Mouse (Mus musculus): ENCODE data around the gene Zfp637. TPM values are rescaled to one million over a fixed set of nuclear protein-coding genes. Genes with fewer than 3 reads are reported as not detected.
"Not testable (repeated sequence)": the region's sequence is repeated elsewhere in the genome, so short reads cannot be mapped to it uniquely, and the experiment has no call there.

The Zfp637 gene
- polyA plus RNA-seq, 1 experiment from 2014 or later = 136 TPM

DNA sequence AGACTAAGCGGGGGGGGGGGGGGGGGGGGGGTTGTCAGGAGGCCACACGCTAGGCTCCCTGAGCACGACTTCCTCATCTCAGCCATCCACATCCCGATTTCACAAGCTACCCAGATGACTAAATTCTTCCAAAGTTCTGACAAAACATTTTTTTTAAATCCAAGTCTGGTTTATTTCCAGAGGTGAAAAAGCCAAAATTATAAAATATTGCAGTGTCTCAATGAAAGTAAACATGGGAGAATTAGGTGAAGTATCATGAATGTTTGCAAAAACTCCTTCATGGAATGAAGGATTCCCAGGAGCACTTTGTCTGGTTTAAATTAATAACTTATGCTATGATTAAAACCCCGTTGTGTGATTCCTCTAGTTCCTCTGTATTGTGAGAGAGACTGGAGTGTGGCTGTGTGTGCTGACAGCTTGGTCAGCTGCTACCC lies 23.9 kb upstream of the Zfp637 start:
- no peak overlapping the region for H3K4me3 ChIP-seq (ENCODE audit: low read depth, low read length)
- H3K27ac ChIP-seq (ENCODE audit: low read depth, low read length) = no peak overlapping the region
- ATAC-seq (ENCODE audit: low FRiP score) = no peak
- no peaks in the 10 kb centered on the region for H3K9me3 ChIP-seq (ENCODE audit: control insufficient read depth, low read length)
- H3K4me2 ChIP-seq (replicated peaks; ENCODE audit: low read depth, low read length) = no peak overlapping the region
- H3K36me3 ChIP-seq (ENCODE audit: control insufficient read depth, insufficient read depth, low read length) = no peaks in the 10 kb centered on the region
- no peak overlapping the region for H3K9ac ChIP-seq (ENCODE audit: low read depth, low read length)
- H3K27me3 ChIP-seq (ENCODE audit: control insufficient read depth, insufficient read depth, low read length) = no peaks in the 10 kb centered on the region
- no peak for DNase-seq (ENCODE audit: low spot score)
- whole genome bisulfite sequencing = 82% methylated on average over 4 of the region's 5 CpGs
- no peaks in the 10 kb centered on the region for H3K4me1 ChIP-seq (replicated peaks; ENCODE audit: control insufficient read depth, insufficient read depth, low read length)

DNA sequence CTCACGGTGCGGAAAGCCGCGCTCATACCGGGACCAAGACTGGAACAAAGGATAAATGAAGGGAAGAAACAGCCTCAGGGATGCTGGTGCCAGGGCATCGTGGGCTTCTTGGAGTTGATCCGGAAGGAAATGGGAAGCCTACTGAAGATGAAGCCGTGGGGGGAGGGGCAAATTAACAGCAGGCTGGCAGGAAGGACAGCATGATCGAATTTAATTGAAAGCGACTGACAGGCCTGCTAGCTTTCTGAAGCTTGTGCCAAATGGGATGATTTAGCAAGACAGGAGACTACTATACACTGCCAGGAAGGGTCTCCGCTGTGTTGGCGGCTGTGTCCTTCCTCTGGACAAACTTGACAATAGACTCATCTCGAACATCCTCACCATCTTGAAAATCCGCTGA lies 20.7 kb upstream of the Zfp637 start:
- H3K4me2 ChIP-seq (replicated peaks; ENCODE audit: low read depth, low read length) = no peak overlapping the region
- DNase-seq (ENCODE audit: low spot score) = no peak
- no peak for ATAC-seq (ENCODE audit: low FRiP score)
- H3K27ac ChIP-seq (ENCODE audit: low read depth, low read length) = no peak overlapping the region
- no peaks in the 10 kb centered on the region for H3K36me3 ChIP-seq (ENCODE audit: control insufficient read depth, insufficient read depth, low read length)
- no peaks in the 10 kb centered on the region for H3K27me3 ChIP-seq (ENCODE audit: control insufficient read depth, insufficient read depth, low read length)
- H3K9me3 ChIP-seq (ENCODE audit: control insufficient read depth, low read length) = no peaks in the 10 kb centered on the region
- WGBS = 88% methylated on average over 14 of the region's 14 CpGs
- H3K4me3 ChIP-seq (ENCODE audit: low read depth, low read length) = no peak overlapping the region
- H3K9ac ChIP-seq (ENCODE audit: low read depth, low read length) = no peak overlapping the region
- no peaks in the 10 kb centered on the region for H3K4me1 ChIP-seq (replicated peaks; ENCODE audit: control insufficient read depth, insufficient read depth, low read length)

DNA sequence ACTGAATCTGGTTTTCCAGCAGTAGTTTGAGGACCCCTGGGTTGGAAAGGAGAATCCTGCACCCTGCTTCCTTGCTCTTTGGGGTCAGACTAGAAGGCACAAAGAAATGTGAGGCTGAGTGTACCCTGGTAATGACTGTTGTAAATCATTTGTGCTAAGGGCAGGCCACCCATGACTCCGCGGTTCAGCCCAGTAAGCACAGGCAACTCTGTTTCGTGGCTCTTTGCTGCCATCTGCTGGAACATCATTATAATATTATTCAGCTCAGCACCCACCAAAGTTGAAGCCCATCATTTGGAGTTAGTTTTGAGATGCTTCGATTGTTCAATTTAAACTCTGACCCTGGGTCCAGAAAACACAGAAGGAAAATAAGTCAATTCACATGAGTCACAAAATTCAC lies 15.6 kb upstream of the Zfp637 start:
- no peak overlapping the region for H3K27ac ChIP-seq (ENCODE audit: low read depth, low read length)
- no peaks in the 10 kb centered on the region for H3K27me3 ChIP-seq (ENCODE audit: control insufficient read depth, insufficient read depth, low read length)
- H3K4me2 ChIP-seq (replicated peaks; ENCODE audit: low read depth, low read length) = no peak overlapping the region
- peak; percentile 71; the same call in 1 of the 2 replicates for ATAC-seq (ENCODE audit: low FRiP score)
- no peaks in the 10 kb centered on the region for H3K4me1 ChIP-seq (replicated peaks; ENCODE audit: control insufficient read depth, insufficient read depth, low read length)
- WGBS = 12% methylated on average over 4 of the region's 4 CpGs
- peak; percentile 86 for DNase-seq (ENCODE audit: low spot score)
- no peaks in the 10 kb centered on the region for H3K9me3 ChIP-seq (ENCODE audit: control insufficient read depth, low read length)
- H3K4me3 ChIP-seq (ENCODE audit: low read depth, low read length) = no peak overlapping the region
- H3K36me3 ChIP-seq (ENCODE audit: control insufficient read depth, insufficient read depth, low read length) = no peaks in the 10 kb centered on the region
- H3K9ac ChIP-seq (ENCODE audit: low read depth, low read length) = no peak overlapping the region

DNA sequence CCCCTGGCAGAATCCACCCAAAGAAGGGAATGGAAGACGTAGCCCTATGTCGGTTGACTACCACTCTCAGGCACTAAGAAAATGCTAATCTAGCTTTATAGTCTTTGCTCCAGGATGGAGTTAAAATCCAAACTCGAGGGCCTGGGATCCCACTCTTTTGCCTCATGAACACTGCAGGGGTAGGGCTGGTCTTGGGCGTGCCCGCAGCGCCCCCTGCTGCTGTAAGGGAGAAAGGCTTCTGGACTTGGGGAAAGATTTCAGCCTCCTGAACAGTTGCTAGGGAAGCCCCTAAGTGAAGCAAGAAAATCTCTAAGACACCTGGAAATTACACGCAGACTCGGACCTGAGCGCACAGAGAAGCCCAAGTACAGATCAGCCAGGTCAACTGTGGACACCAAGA lies 12.7 kb upstream of the Zfp637 start:
- no peak for ATAC-seq (ENCODE audit: low FRiP score)
- H3K4me2 ChIP-seq (replicated peaks; ENCODE audit: low read depth, low read length) = no peak overlapping the region
- WGBS = 22% methylated on average over 9 of the region's 9 CpGs

DNA sequence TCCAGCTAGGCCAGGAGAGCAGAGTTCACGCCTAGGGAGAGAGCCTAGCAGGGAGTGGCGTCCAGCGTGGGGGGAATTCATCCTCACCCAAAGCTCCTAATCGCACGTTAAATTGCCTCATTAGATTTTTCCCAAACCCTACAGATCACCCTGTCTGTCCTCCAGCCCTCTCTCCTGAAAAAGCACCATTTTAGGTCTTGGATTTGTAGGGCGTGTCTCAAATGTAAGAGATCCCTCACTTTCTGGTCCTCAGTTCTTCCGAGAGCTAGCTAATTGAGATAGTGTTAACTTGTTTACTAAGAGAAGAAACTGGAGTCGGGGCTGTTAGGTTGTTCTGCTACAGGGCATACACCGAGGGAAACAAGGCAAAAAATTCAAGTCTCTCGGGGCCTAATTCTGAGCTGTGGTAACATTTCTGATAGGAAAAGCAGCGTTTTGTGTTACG lies 553 bp downstream of the Zfp637 start:
- H3K4me1 ChIP-seq (replicated peaks; ENCODE audit: control insufficient read depth, insufficient read depth, low read length) = no peaks in the 10 kb centered on the region
- no peak for DNase-seq (ENCODE audit: low spot score)
- ATAC-seq (ENCODE audit: low FRiP score) = no peak
- H3K27ac ChIP-seq (ENCODE audit: low read depth, low read length) = peak overlapping the region; percentile 94
- peak overlapping the region; percentile 82 for H3K4me3 ChIP-seq (ENCODE audit: low read depth, low read length)
- H3K9ac ChIP-seq (ENCODE audit: low read depth, low read length) = peak overlapping the region; percentile 100
- H3K9me3 ChIP-seq (ENCODE audit: control insufficient read depth, low read length) = no peaks in the 10 kb centered on the region
- WGBS = 21% methylated on average over 12 of the region's 12 CpGs
- H3K4me2 ChIP-seq (replicated peaks; ENCODE audit: low read depth, low read length) = peak overlapping the region; percentile 60
- peaks cover 10% of the 10 kb centered on the region; the same call in 1 of the 2 replicates for H3K36me3 ChIP-seq (ENCODE audit: control insufficient read depth, insufficient read depth, low read length)
- H3K27me3 ChIP-seq (ENCODE audit: control insufficient read depth, insufficient read depth, low read length) = no peaks in the 10 kb centered on the region

More for the DNA sequence above, 12.7 kb upstream of the Zfp637 start:
- no peak overlapping the region for H3K9ac ChIP-seq (ENCODE audit: low read depth, low read length)
- no peaks in the 10 kb centered on the region for H3K27me3 ChIP-seq (ENCODE audit: control insufficient read depth, insufficient read depth, low read length)
- H3K9me3 ChIP-seq (ENCODE audit: control insufficient read depth, low read length) = no peaks in the 10 kb centered on the region
- peak; percentile 87 for DNase-seq (ENCODE audit: low spot score)
- H3K4me1 ChIP-seq (replicated peaks; ENCODE audit: control insufficient read depth, insufficient read depth, low read length) = no peaks in the 10 kb centered on the region
- H3K27ac ChIP-seq (ENCODE audit: low read depth, low read length) = no peak overlapping the region
- no peaks in the 10 kb centered on the region for H3K36me3 ChIP-seq (ENCODE audit: control insufficient read depth, insufficient read depth, low read length)
- no peak overlapping the region for H3K4me3 ChIP-seq (ENCODE audit: low read depth, low read length)

DNA sequence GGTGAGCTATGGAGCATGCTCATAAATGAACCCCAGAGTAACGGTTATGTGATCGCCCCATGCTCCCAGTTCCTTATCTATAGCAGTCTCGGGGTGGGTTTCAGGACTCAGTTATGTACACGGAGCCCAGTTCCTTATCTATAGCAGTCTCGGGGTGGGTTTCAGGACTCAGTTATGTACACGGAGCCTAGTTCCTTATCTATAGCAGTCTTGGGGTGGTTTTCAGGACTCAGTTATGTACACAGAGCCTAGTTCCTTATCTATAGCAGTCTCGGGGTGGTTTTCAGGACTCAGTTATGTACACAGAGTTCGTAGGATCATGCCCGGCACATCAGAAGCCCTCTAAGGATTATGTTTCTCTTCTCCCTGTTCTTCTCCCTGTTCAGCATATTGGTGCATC lies 3.6 kb downstream of the Zfp637 start:
- Histone ChIP-seq H3K4me3 (ENCODE audit: low read depth, low read length) (no peak overlapping the region), H3K4me2 (replicated peaks; ENCODE audit: low read depth, low read length) (no peak overlapping the region), H3K9me3 (ENCODE audit: control insufficient read depth, low read length) (no peaks in the 10 kb centered on the region), H3K36me3 (ENCODE audit: control insufficient read depth, insufficient read depth, low read length) (peaks cover 12% of the 10 kb centered on the region; the same call in 1 of the 2 replicates), H3K9ac (ENCODE audit: low read depth, low read length) (no peak overlapping the region), H3K27me3 (ENCODE audit: control insufficient read depth, insufficient read depth, low read length) (no peaks in the 10 kb centered on the region), H3K27ac (ENCODE audit: low read depth, low read length) (no peak overlapping the region), H3K4me1 (replicated peaks; ENCODE audit: control insufficient read depth, insufficient read depth, low read length) (no peaks in the 10 kb centered on the region)
- no peak for ATAC-seq (ENCODE audit: low FRiP score)
- no peak for DNase-seq (ENCODE audit: low spot score)
- 93% methylated on average over 9 of the region's 9 CpGs for WGBS

DNA sequence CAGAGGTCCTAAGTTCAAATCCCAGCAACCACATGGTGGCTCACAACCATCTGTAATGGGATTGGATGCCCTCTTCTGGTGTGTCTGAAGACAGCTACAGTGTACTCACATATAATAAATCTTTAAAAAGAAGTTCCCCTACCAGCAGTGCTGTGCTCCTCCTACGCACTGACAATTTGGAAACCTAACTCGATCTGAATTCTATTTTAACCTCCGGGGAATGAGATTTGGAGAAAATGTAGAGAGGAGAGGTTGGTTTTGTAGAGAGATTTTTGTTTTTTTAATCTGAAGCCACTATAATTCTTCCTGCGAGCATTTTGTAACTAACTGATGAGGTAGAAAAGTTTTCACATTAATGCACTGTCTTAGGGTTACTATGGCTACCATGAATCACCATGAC lies 5.7 kb downstream of the Zfp637 start:
- 94% methylated on average over 4 of the region's 4 CpGs for WGBS
- H3K4me2 ChIP-seq (replicated peaks; ENCODE audit: low read depth, low read length); DNase-seq (ENCODE audit: low spot score); H3K4me1 ChIP-seq (replicated peaks; ENCODE audit: control insufficient read depth, insufficient read depth, low read length); H3K4me3 ChIP-seq (ENCODE audit: low read depth, low read length); H3K9me3 ChIP-seq (ENCODE audit: control insufficient read depth, low read length); ATAC-seq (ENCODE audit: low FRiP score); H3K27ac ChIP-seq (ENCODE audit: low read depth, low read length); H3K9ac ChIP-seq (ENCODE audit: low read depth, low read length); H3K27me3 ChIP-seq (ENCODE audit: control insufficient read depth, insufficient read depth, low read length): not testable (repeated sequence)
- H3K36me3 ChIP-seq (ENCODE audit: control insufficient read depth, insufficient read depth, low read length) = peaks cover 12% of the 10 kb centered on the region; the same call in 1 of the 2 replicates

DNA sequence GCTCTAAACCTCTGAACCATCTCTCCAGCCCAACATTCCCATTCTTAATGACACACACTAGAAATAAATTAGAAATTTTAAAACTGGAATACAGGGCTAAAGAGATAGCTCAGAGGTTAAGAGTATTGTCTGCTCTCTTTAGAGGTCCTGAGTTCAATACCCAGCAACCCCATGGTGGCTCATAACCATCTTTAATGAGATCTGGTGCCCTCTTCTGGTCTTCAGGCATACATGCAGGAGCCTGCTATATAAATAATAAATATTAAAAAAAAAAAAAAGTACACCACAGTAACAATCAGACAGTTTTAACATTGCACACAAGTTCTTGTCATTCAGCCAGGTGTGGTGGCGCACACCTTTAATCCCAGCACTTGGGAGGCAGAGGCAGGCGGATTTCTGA lies 6.8 kb downstream of the Zfp637 start:
- Histone ChIP-seq H3K36me3 (ENCODE audit: control insufficient read depth, insufficient read depth, low read length) (peaks cover 12% of the 10 kb centered on the region; the same call in 1 of the 2 replicates), H3K27ac (ENCODE audit: low read depth, low read length) (no peak overlapping the region), H3K9me3 (ENCODE audit: control insufficient read depth, low read length) (no peaks in the 10 kb centered on the region), H3K4me3 (ENCODE audit: low read depth, low read length) (no peak overlapping the region), H3K4me1 (replicated peaks; ENCODE audit: control insufficient read depth, insufficient read depth, low read length) (no peaks in the 10 kb centered on the region), H3K9ac (ENCODE audit: low read depth, low read length) (no peak overlapping the region), H3K4me2 (replicated peaks; ENCODE audit: low read depth, low read length) (no peak overlapping the region), H3K27me3 (ENCODE audit: control insufficient read depth, insufficient read depth, low read length) (no peaks in the 10 kb centered on the region)
- 100% methylated on average over 2 of the region's 2 CpGs for WGBS
- no peak for DNase-seq (ENCODE audit: low spot score)
- no peak for ATAC-seq (ENCODE audit: low FRiP score)

DNA sequence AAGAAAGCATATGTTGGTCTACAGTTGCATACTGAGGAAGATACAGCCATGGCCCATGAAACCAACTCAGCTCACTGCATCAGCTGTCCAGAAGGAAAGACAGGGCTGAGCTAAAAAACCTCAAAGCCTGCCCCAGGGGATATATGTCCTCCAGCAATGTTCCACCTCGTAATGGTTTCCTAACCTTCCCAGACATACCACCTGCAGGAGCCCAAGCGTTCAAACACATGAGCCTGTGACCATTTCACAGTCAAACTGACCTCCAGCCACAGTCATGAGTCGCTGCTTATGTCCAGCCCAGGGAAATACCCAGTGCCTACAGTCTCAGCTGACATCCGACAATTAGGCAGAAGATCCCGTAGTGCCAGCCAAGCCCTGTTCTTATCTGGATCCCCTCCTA lies 7.6 kb downstream of the Zfp637 start:
- Histone ChIP-seq H3K27me3 (ENCODE audit: control insufficient read depth, insufficient read depth, low read length) (no peaks in the 10 kb centered on the region), H3K4me3 (ENCODE audit: low read depth, low read length) (no peak overlapping the region), H3K4me1 (replicated peaks; ENCODE audit: control insufficient read depth, insufficient read depth, low read length) (no peaks in the 10 kb centered on the region), H3K9ac (ENCODE audit: low read depth, low read length) (no peak overlapping the region), H3K4me2 (replicated peaks; ENCODE audit: low read depth, low read length) (no peak overlapping the region), H3K27ac (ENCODE audit: low read depth, low read length) (no peak overlapping the region), H3K9me3 (ENCODE audit: control insufficient read depth, low read length) (no peaks in the 10 kb centered on the region), H3K36me3 (ENCODE audit: control insufficient read depth, insufficient read depth, low read length) (peaks cover 12% of the 10 kb centered on the region; the same call in 1 of the 2 replicates)
- DNase-seq (ENCODE audit: low spot score) (no peak), ATAC-seq (ENCODE audit: low FRiP score) (no peak)
- 92% methylated on average over 5 of the region's 5 CpGs for whole genome bisulfite sequencing
